Comparison of ENCODE assay signal across 19 mouse cellular contexts in the genomic region with DNA sequence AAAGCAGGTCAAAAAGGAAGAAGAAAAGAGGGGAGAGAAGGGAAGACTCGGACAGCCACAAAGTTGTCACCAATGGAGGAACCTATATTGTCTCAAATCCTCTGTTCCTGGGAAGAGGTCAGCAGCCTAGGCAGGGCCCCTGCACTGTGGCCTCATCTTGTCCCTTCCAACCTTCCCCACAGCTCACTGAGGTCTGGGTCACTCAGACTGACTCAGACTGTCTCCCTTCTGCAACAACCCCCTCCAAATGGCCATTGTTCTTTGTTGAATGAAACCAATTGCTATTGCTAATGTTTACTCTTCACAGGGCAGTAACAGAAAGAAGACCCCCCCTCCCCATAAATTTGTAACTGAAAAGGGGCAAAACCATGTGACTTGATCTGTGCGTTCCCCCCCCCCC. TPM values are rescaled to one million over a fixed set of nuclear protein-coding genes. Genes with fewer than 3 reads are reported as not detected.
DNase-seq lines count a peak whose midpoint lies in the region; ATAC-seq and TF ChIP-seq lines count a peak whose summit lies in the region.
"Had no signal": no experiment of that assay in that cellular context is flagged by ENCODE, and none has a peak within 500 bp of the region (broad histone marks: within the 10 kb centered on the region; RNA-seq: fewer than 3 reads in every experiment).

No protein-coding gene starts in this region.

- no peak for ATAC-seq in kidney, embryonic 16.5 days (ENCODE audit: low FRiP score, low TSS enrichment)
- no peak for ATAC-seq in neural tube, embryonic 12.5 days (ENCODE audit: low FRiP score, low read depth)
- ATAC-seq in neural tube, embryonic 15.5 days (ENCODE audit: low FRiP score): no peak
- no peak for ATAC-seq in stomach, postnatal 0 days (ENCODE audit: low FRiP score, low TSS enrichment)
- ATAC-seq: intestine, postnatal 0 days; liver, postnatal 0 days had no signal

- no peak overlapping the region for H3K4me3 ChIP-seq in kidney, embryonic 16.5 days (ENCODE audit: low read length)
- no peak overlapping the region for H3K4me3 ChIP-seq in neural tube, embryonic 12.5 days
- H3K4me3 ChIP-seq in neural tube, embryonic 15.5 days (replicated peaks): no peak overlapping the region
- no peak overlapping the region for H3K4me3 ChIP-seq in stomach, postnatal 0 days (ENCODE audit: low read depth, low read length)
- H3K4me3 ChIP-seq: embryonic facial prominence, embryonic 13.5 days; heart, adult 2 months; heart, embryonic 15.5 days had no signal

- H3K9me3 ChIP-seq in kidney, embryonic 16.5 days (ENCODE audit: low read length): no peaks in the 10 kb centered on the region
- no peaks in the 10 kb centered on the region for H3K9me3 ChIP-seq in neural tube, embryonic 12.5 days
- H3K9me3 ChIP-seq in neural tube, embryonic 15.5 days (replicated peaks): no peaks in the 10 kb centered on the region
- no peaks in the 10 kb centered on the region for H3K9me3 ChIP-seq in stomach, postnatal 0 days (ENCODE audit: control insufficient read depth, low read length)
- H3K9me3 ChIP-seq: embryonic facial prominence, embryonic 13.5 days; heart, embryonic 15.5 days had no signal

- TF ChIP-seq CTCF in stomach, postnatal 0 days (IDR thresholded peaks at IDR 0.05; ENCODE audit: low read depth): no peak

- peak overlapping the region; percentile 43; the same call in 1 of the 2 replicates for H3K27ac ChIP-seq in kidney, embryonic 16.5 days (ENCODE audit: low read length)
- H3K27ac ChIP-seq in neural tube, embryonic 12.5 days: no peak overlapping the region
- H3K27ac ChIP-seq in neural tube, embryonic 15.5 days (replicated peaks): no peak overlapping the region
- H3K27ac ChIP-seq in stomach, postnatal 0 days (replicated peaks): peak overlapping the region; percentile 53; the same call in 1 of the 2 replicates
- H3K27ac ChIP-seq: embryonic facial prominence, embryonic 13.5 days; heart, adult 2 months; heart, embryonic 15.5 days had no signal

- H3K4me1 ChIP-seq in kidney, embryonic 16.5 days (ENCODE audit: insufficient read depth, low read length): peaks cover 30% of the 10 kb centered on the region
- H3K4me1 ChIP-seq in neural tube, embryonic 12.5 days: peaks cover 21% of the 10 kb centered on the region
- peaks cover 23% of the 10 kb centered on the region for H3K4me1 ChIP-seq in neural tube, embryonic 15.5 days
- no peaks in the 10 kb centered on the region; the same call in 1 of the 2 replicates for H3K4me1 ChIP-seq in stomach, postnatal 0 days (replicated peaks; ENCODE audit: control insufficient read depth, insufficient read depth)

- no peak for TF ChIP-seq EP300 in stomach, postnatal 0 days (optimal IDR thresholded peaks at IDR 0.05)

- H3K9ac ChIP-seq in kidney, embryonic 16.5 days (replicated peaks; ENCODE audit: low read length): no peak overlapping the region
- H3K9ac ChIP-seq in neural tube, embryonic 12.5 days: no peak overlapping the region
- no peak overlapping the region for H3K9ac ChIP-seq in neural tube, embryonic 15.5 days (replicated peaks)
- H3K9ac ChIP-seq in stomach, postnatal 0 days (ENCODE audit: low read length): no peak overlapping the region
- H3K9ac ChIP-seq: embryonic facial prominence, embryonic 13.5 days; heart, embryonic 15.5 days; liver, postnatal 0 days had no signal

- H3K36me3 ChIP-seq in kidney, embryonic 16.5 days (ENCODE audit: insufficient read depth, low read length): no peaks in the 10 kb centered on the region
- H3K36me3 ChIP-seq in neural tube, embryonic 12.5 days: no peaks in the 10 kb centered on the region
- no peaks in the 10 kb centered on the region for H3K36me3 ChIP-seq in neural tube, embryonic 15.5 days
- no peaks in the 10 kb centered on the region for H3K36me3 ChIP-seq in stomach, postnatal 0 days (ENCODE audit: control insufficient read depth, insufficient read depth, low read length)
- H3K36me3 ChIP-seq: embryonic facial prominence, embryonic 13.5 days; G1E; heart, embryonic 15.5 days had no signal

- WGBS in kidney, embryonic 16.5 days: 38% methylated on average over 2 of the region's 2 CpGs
- 12% methylated on average over 2 of the region's 2 CpGs for WGBS in neural tube, embryonic 12.5 days
- 11% methylated on average over 2 of the region's 2 CpGs for WGBS in neural tube, embryonic 15.5 days
- WGBS in stomach, postnatal 0 days: 63% methylated on average over 2 of the region's 2 CpGs

- no peaks in the 10 kb centered on the region for H3K27me3 ChIP-seq in kidney, embryonic 16.5 days (ENCODE audit: insufficient read depth, low read length)
- no peaks in the 10 kb centered on the region for H3K27me3 ChIP-seq in neural tube, embryonic 12.5 days (replicated peaks)
- no peaks in the 10 kb centered on the region for H3K27me3 ChIP-seq in neural tube, embryonic 15.5 days (replicated peaks)
- H3K27me3 ChIP-seq in stomach, postnatal 0 days (ENCODE audit: control insufficient read depth, insufficient read depth, low read length): no peaks in the 10 kb centered on the region
- H3K27me3 ChIP-seq: embryonic facial prominence, embryonic 13.5 days had no signal

- H3K4me2 ChIP-seq in kidney, embryonic 16.5 days (replicated peaks; ENCODE audit: low read depth, low read length): no peak overlapping the region
- peak overlapping the region; percentile 10; the same call in 1 of the 2 replicates for H3K4me2 ChIP-seq in neural tube, embryonic 12.5 days (replicated peaks)
- no peak overlapping the region for H3K4me2 ChIP-seq in neural tube, embryonic 15.5 days
- no peak overlapping the region for H3K4me2 ChIP-seq in stomach, postnatal 0 days (replicated peaks; ENCODE audit: low read depth)
- H3K4me2 ChIP-seq: embryonic facial prominence, embryonic 13.5 days; heart, embryonic 15.5 days had no signal

- peak; percentile 48 for DNase-seq in embryo, embryonic 10.5 days (ENCODE audit: low spot score)
- DNase-seq in embryo, embryonic 11 days: no peak
- no peak for DNase-seq in kidney, postnatal 4 days
- DNase-seq in stomach, postnatal 0 days (ENCODE audit: low spot score): no peak
- no peak for DNase-seq in adrenal gland, postnatal 36 days
- DNase-seq: cerebellum, postnatal 14 days; gastrocnemius, postnatal 14 days; heart, adult 2 months; layer of hippocampus, postnatal 36 days; liver; liver, postnatal 0 days; right cerebral cortex, adult 18-20 months had no signal

RNA-seq across cellular contexts. Expression of a gene that starts 2.2 kb away (rescaled TPM):
- polyA plus RNA-seq in kidney, embryonic 16.5 days (2015; fragmentation: Nextera tagmentation; extraction: Ambion mirVana): 3.9 and 5.8 TPM in 2 replicates
- 37.0 and 39.3 TPM in 2 replicates for polyA plus RNA-seq in neural tube, embryonic 12.5 days (2016; fragmentation: Nextera tagmentation; extraction: Ambion mirVana)
- 24.1 and 26.3 TPM in 2 replicates for polyA plus RNA-seq in neural tube, embryonic 15.5 days (2015; fragmentation: Nextera tagmentation; extraction: Ambion mirVana)
- polyA plus RNA-seq in stomach, postnatal 0 days (2015; fragmentation: Nextera tagmentation; extraction: Ambion mirVana): 1.5 and 1.6 TPM in 2 replicates
- total RNA-seq in adrenal gland, postnatal 36 days (2021): 10 to 100 TPM; 17.1 to 26.3 TPM
- polyA plus RNA-seq: G1E had no signal

Comparison
In these comparisons a context has a peak if more than half of its experiments do, and no peak if none do; other contexts are left out.
1. H3K27ac ChIP-seq: peak in kidney, embryonic 16.5 days (single experiment) and stomach, postnatal 0 days (single experiment); none in neural tube, embryonic 12.5 days (single experiment) and neural tube, embryonic 15.5 days (single experiment).